Comparison of ENCODE assay signal across 18 mouse cellular contexts in the genomic region with DNA sequence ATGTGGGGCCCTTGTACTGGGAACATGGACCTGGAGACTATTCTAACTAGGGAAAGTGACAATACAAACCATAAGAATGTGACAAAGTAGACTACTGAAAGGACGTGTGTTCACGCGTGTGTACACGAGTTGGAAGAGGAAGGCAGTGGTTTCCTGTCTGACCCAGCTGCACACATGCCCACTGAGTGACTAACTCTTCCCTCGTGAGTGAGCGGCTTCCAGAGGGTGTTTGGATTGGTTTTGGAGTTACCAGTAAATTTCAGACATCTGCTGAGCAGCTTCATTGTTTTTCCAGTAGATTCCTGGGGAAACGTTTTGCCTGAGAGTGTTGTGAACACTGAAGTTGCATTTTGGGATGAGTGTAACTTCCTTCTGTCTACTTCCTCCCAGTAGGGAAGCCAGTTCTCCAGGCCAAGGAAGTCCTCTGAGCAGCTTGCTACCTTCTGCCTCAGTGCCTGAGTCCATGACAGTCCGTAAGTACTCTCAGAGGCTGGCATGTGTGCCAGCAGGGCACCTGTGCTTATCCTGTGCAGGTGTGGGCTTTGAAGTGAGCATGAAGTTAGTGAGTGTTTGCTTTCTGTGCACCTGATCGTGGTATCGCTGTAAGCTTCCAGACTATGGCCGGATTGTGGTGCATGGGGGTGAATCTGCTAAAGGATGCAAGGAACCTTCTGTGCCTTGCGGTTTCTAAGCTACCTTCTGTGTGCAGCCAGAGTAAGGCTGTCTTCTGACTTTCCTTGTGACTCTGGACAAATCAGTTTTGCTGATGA.
DNase-seq lines count a peak whose midpoint lies in the region; ATAC-seq and TF ChIP-seq lines count a peak whose summit lies in the region.
"Had no signal": no experiment of that assay in that cellular context is flagged by ENCODE, and none has a peak within 500 bp of the region (broad histone marks: within the 10 kb centered on the region; RNA-seq: fewer than 3 reads in every experiment).

No protein-coding gene starts in this region.

- no peaks in the 10 kb centered on the region for H3K9me3 ChIP-seq in lung, postnatal 0 days (ENCODE audit: low read length)
- H3K9me3 ChIP-seq: forebrain, embryonic 12.5 days; hindbrain, embryonic 12.5 days; limb, embryonic 10.5 days had no signal

- H3K27me3 ChIP-seq in lung, postnatal 0 days (replicated peaks; ENCODE audit: insufficient read depth, low read length) = no peaks in the 10 kb centered on the region
- H3K27me3 ChIP-seq: forebrain, embryonic 12.5 days; hindbrain, embryonic 12.5 days had no signal

- no peak for TF ChIP-seq EP300 in lung, postnatal 0 days (IDR thresholded peaks at IDR 0.05)

- no peak overlapping the region for H3K4me3 ChIP-seq in lung, postnatal 0 days (ENCODE audit: low read depth, low read length)
- H3K4me3 ChIP-seq in lung, adult 2 months (replicated peaks; ENCODE audit: extremely low read depth, low read depth, low read length) = no peak overlapping the region
- H3K4me3 ChIP-seq: forebrain, embryonic 12.5 days; hindbrain, embryonic 12.5 days; limb, embryonic 10.5 days; myocyte had no signal

- peak; percentile 37; the same call in 1 of the 2 replicates for ATAC-seq in lung, postnatal 0 days
- ATAC-seq in common myeloid progenitor, adult 5-6 weeks (replicated peaks; ENCODE audit: low read depth, poor library complexity, severe bottlenecking) = peak; percentile 45
- ATAC-seq: liver, postnatal 0 days had no signal

- no peak for TF ChIP-seq POLR2A in lung, adult 2 months (IDR thresholded peaks at IDR 0.05; ENCODE audit: borderline replicate concordance, extremely low read depth, low read depth, low read length)

- 63% methylated on average over 12 of the region's 12 CpGs for WGBS in lung, postnatal 0 days
- 52% methylated on average over 12 of the region's 12 CpGs for WGBS in lung, adult 2 months

- no peak for TF ChIP-seq CTCF in lung, postnatal 0 days (IDR thresholded peaks at IDR 0.05)
- no peak for TF ChIP-seq CTCF in lung, adult 2 months (IDR thresholded peaks at IDR 0.05; ENCODE audit: insufficient read depth, low read length)

- no peaks in the 10 kb centered on the region for H3K36me3 ChIP-seq in lung, postnatal 0 days (ENCODE audit: insufficient read depth, low read length)

- H3K27ac ChIP-seq in lung, postnatal 0 days (ENCODE audit: low read length) = no peak overlapping the region
- H3K27ac ChIP-seq: forebrain, embryonic 12.5 days; hindbrain, embryonic 12.5 days; limb, embryonic 10.5 days had no signal

- H3K4me2 ChIP-seq in lung, postnatal 0 days (replicated peaks; ENCODE audit: low read depth, low read length) = no peak overlapping the region
- H3K4me2 ChIP-seq: forebrain, embryonic 12.5 days; hindbrain, embryonic 12.5 days had no signal

- no peaks in the 10 kb centered on the region for H3K4me1 ChIP-seq in lung, postnatal 0 days (ENCODE audit: insufficient read depth, low read depth, low read length)
- H3K4me1 ChIP-seq in lung, adult 2 months (ENCODE audit: control insufficient read depth, insufficient read depth, low read length) = peaks cover 3% of the 10 kb centered on the region; the same call in 1 of the 2 replicates
- H3K4me1 ChIP-seq: forebrain, embryonic 12.5 days; hindbrain, embryonic 12.5 days; limb, embryonic 10.5 days had no signal

- no peak overlapping the region for H3K9ac ChIP-seq in lung, postnatal 0 days (replicated peaks; ENCODE audit: low read depth)
- H3K9ac ChIP-seq: forebrain, embryonic 12.5 days; hindbrain, embryonic 12.5 days; liver, postnatal 0 days had no signal

- peak; percentile 33 for DNase-seq in lung, postnatal 0 days (ENCODE audit: low spot score)
- DNase-seq in lung, adult 2 months = no peak
- DNase-seq in thymus, adult 18-20 months = peak; percentile 22 to 48
- DNase-seq in thymus, postnatal 4 days = peak; percentile 49
- DNase-seq in urinary bladder, postnatal 14 days (ENCODE audit: low spot score) = no peak
- DNase-seq in kidney, postnatal 4 days = no peak
- DNase-seq: adrenal gland, adult 2 months; cerebellum, adult 9-10 months; kidney, adult 8-10 months; kidney, postnatal 25 days; liver, postnatal 0 days; midbrain, embryonic 14.5 days; right cerebral cortex, postnatal 25 days had no signal

Comparison
In these comparisons a context has a peak if more than half of its experiments do, and no peak if none do; other contexts are left out.
1. DNase-seq: peak in lung, postnatal 0 days (single experiment), thymus, adult 18-20 months (2 of 2) and thymus, postnatal 4 days (single experiment); none in lung, adult 2 months (single experiment), urinary bladder, postnatal 14 days (single experiment) and kidney, postnatal 4 days (0 of 2).